Mouse (Mus musculus) intestine, embryonic 14.5 days (tissue): Measurements from ENCODE around the gene Fam71e1. TPM values are rescaled to one million over a fixed set of nuclear protein-coding genes. Genes with fewer than 3 reads are reported as not detected.

ENCODE experiments used
- ATAC-seq: fragments of 200-750 bp; cut with Nextera tagmentation; replicated peaks from 2 replicates; pipeline ENCODE4 v1.8.0; 2017; ENCODE audit warnings: low read depth, moderate number of reproducible peaks, moderate TSS enrichment, moderate library complexity; ENCODE audit not compliant: low FRiP score, low TSS enrichment
- DNase-seq: peaks from one replicate; pipeline ENCODE4 v3.0.0-alpha.2; 2018; ENCODE audit warnings: low spot score
- H3K27ac ChIP-seq: fragments of 300-500 bp; sonication (generic); 2 replicates; pipeline ENCODE4 v1.5.1; 2014; ENCODE audit warnings: low read depth, mild to moderate bottlenecking, control low read depth
- H3K27me3 ChIP-seq: fragments of 300-500 bp; sonication (generic); replicated peaks from 2 replicates; pipeline ENCODE4 v1.6.1; 2014; ENCODE audit warnings: low read length, control low read depth; ENCODE audit not compliant: control insufficient read depth, insufficient read depth
- H3K36me3 ChIP-seq: fragments of 300-500 bp; sonication (generic); 2 replicates; pipeline ENCODE4 v1.6.1; 2014; ENCODE audit warnings: low read length, control low read depth; ENCODE audit not compliant: control insufficient read depth, insufficient read depth
- H3K4me1 ChIP-seq: fragments of 300-500 bp; sonication (generic); replicated peaks from 2 replicates; pipeline ENCODE4 v1.6.1; 2014; ENCODE audit warnings: low read length, control low read depth, mixed read lengths; ENCODE audit not compliant: control insufficient read depth, insufficient read depth
- H3K4me2 ChIP-seq: fragments of 300-500 bp; sonication (generic); 2 replicates; pipeline ENCODE4 v1.6.1; 2014; ENCODE audit warnings: low read length
- H3K4me3 ChIP-seq: fragments of 300-500 bp; sonication (generic); 2 replicates; pipeline ENCODE4 v1.5.1; 2014; ENCODE audit warnings: low read depth, low read length, control low read depth, mixed read lengths
- H3K9ac ChIP-seq: fragments of 300-500 bp; sonication (generic); 2 replicates; pipeline ENCODE4 v1.6.1; 2014; ENCODE audit warnings: mild to moderate bottlenecking, low read length
- H3K9me3 ChIP-seq: fragments of 300-500 bp; sonication (generic); 2 replicates; pipeline ENCODE4 v1.6.1; 2016; ENCODE audit warnings: low read length, control low read depth; ENCODE audit not compliant: control insufficient read depth
- WGBS: fragments of 180-500 bp; shearing (Covaris S2); extraction: QIAGEN DNeasy Blood & Tissue Kit; methylation state at CpG from one replicate; pipeline ENCODE4 v1.1.7; 2014; 5-methylcytosine and 5-hydroxymethylcytosine counted together
- polyA plus RNA-seq: library from polyadenylated mRNA; unstranded; fragments of >200 nt; fragmentation: Nextera tagmentation; extraction: Ambion mirVana; gene quantifications from 2 replicates; pipeline ENCODE4 v1.2.1, GENCODE M21; 2014

Fam71e1 gene
- polyA plus RNA-seq, 1 experiment from 2014 or later = 11.5 TPM

DNA sequence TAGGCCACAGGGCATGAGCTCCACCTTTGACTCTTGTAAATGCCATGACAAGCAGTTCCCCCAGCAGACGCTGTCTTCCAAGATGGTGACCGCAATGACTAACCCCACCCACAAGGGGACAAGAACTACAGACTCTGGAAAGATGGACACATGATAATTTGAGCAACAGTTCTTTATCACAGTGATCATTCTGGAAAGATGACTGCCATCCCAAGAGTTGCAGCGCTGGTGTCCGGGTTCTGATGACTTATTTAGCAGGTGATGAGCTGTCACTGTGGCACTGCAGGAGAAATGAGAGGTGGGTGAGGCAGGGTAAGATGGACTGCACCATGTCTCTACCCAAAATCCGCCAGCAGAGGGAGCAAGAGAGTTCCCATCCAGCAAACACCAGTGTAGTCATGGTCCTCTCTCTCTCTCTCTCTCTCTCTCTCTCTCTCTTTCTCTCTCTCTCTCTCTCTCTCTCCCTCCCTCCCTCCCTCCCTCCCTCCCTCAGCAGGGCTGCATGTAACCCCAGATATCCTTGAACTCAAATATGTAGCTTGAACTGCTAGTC is 5.3 kb downstream of the Fam71e1 start:
- H3K36me3 ChIP-seq = no peaks in the 10 kb centered on the region
- no peak for ATAC-seq
- WGBS = 34% methylated on average over 5 of the region's 5 CpGs
- H3K4me3 ChIP-seq = no peak overlapping the region
- H3K9ac ChIP-seq = no peak overlapping the region
- H3K4me2 ChIP-seq = no peak overlapping the region
- no peaks in the 10 kb centered on the region; the same call in 1 of the 2 replicates for H3K27me3 ChIP-seq
- H3K9me3 ChIP-seq = 0 out of 2 replicates have a peak, but pooled peaks cover 3% of the 10 kb centered on the region
- DNase-seq = peak; percentile 87
- H3K27ac ChIP-seq = no peak overlapping the region
- H3K4me1 ChIP-seq = no peaks in the 10 kb centered on the region; the same call in 1 of the 2 replicates

DNA sequence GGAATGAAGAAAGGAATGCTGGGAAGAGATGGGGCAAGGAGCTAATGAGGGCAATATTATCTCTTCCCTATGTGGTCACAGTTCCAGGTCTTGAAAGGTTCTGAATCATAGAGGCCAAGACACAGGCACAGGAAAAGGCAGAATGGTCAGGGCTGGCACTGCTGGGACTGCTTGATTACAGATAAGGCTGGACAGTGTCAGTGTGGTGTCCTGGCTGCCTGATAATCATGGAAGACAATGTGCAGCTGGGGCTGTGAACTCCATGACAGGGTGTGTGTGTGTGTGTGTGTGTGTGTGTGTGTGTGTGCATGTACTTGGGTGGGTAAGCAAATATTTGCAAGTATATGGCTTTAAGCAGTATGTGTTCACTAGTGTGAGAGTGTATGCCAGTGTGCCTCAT is 11.1 kb downstream of the Fam71e1 start:
- ATAC-seq = no peak
- H3K4me2 ChIP-seq = no peak overlapping the region
- no peak overlapping the region for H3K27ac ChIP-seq
- H3K27me3 ChIP-seq = 0 out of 2 replicates have a peak, but pooled peaks cover 6% of the 10 kb centered on the region
- DNase-seq = no peak
- H3K4me1 ChIP-seq = no peaks in the 10 kb centered on the region
- no peak overlapping the region for H3K4me3 ChIP-seq
- no peaks in the 10 kb centered on the region for H3K36me3 ChIP-seq
- no peak overlapping the region for H3K9ac ChIP-seq
- 0 out of 2 replicates have a peak, but pooled peaks cover 3% of the 10 kb centered on the region for H3K9me3 ChIP-seq

DNA sequence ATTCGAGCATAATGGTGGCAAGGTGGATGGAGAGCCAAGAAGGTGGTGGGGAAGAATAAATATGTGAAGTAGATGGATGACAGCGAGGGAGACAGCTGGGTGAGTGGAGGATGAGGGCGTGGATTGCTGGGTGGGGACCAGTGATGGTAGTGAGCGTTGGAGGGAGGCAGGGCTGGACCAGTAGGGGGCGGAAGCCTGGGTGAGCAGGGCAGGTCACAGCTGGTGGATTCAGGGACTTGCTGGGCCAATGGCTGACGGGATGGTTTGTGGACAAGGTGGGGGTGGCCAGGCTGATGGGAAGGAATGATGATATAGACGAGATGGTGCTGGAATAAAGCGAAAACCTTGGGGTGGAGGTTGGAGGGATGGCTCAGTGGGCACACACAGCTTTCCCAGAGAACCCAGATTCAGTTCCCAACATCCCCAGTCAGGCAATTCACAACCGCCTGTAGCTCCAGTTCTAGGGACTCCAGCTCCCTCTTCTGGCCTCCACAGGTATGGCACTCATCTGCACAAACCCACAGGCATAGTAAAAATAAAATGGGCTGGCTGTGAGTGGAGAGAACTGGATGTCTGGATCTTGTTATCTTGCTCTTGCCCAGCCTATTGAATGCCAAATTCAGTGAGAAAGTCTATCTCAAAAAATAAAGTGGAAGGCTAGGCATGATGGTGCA is 23.0 kb downstream of the Fam71e1 start:
- 68% methylated on average over 9 of the region's 9 CpGs for WGBS
- ATAC-seq = no peak

DNA sequence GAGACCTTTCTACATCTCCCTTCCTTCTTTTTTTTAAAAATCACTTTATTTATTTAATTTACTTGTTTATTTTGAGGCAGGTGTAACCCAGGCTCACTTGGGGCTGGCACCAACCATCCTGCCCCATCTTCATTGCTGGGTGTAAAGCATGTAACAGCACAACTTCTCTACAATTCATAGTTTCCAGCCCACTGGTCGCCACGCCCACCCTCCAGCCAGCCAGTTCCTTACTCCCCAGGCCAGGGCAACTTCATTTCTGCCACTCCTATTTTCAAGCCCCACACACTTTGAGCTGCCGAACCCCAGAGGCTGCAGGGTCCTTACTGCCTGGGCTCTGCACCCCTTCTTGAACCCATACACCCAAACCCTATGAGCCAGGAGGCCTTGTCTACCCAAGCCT is 24.6 kb downstream of the Fam71e1 start:
- H3K4me3 ChIP-seq = no peak overlapping the region
- ATAC-seq = no peak

More for the DNA sequence above, 23.0 kb downstream of the Fam71e1 start:
- Histone ChIP-seq H3K36me3 (no peaks in the 10 kb centered on the region), H3K27ac (no peak overlapping the region), H3K4me3 (no peak overlapping the region), H3K4me2 (no peak overlapping the region), H3K4me1 (no peaks in the 10 kb centered on the region), H3K9me3 (no peaks in the 10 kb centered on the region), H3K27me3 (peaks cover 43% of the 10 kb centered on the region), H3K9ac (no peak overlapping the region)
- DNase-seq = no peak

DNA sequence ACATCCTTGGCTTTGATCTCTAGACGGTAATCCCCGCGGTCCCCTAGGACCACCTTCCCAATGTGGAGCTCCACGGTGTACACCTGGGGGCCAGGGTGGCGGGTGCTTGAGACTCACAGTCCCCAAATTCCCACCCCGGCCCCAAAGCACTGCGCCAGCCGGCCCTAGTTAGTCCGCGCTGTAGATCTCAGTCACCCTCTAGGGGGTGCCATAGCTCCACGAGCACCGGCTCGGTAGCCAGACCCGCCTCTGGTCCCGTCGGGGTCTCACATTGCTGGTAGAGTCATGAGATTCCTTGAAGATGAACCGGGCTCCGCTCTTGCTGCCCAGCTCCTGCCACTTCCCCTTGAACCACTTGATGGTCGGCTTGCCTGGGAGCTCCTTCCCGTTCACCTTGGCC is 25.3 kb downstream of the Fam71e1 start:
- Histone ChIP-seq H3K27ac (no peak overlapping the region), H3K9ac (no peak overlapping the region), H3K4me2 (peak overlapping the region; percentile 18; the same call in 1 of the 2 replicates), H3K4me1 (no peaks in the 10 kb centered on the region), H3K27me3 (peaks cover 56% of the 10 kb centered on the region), H3K36me3 (no peaks in the 10 kb centered on the region), H3K9me3 (no peaks in the 10 kb centered on the region), H3K4me3 (no peak overlapping the region)
- WGBS = 2% methylated on average over 20 of the region's 20 CpGs
- DNase-seq (peak; percentile 73), ATAC-seq (peak; percentile 51)

More for the DNA sequence above, 24.6 kb downstream of the Fam71e1 start:
- no peak overlapping the region for H3K9ac ChIP-seq
- WGBS = 56% methylated on average over 3 of the region's 3 CpGs
- DNase-seq = no peak
- H3K36me3 ChIP-seq = no peaks in the 10 kb centered on the region
- H3K27ac ChIP-seq = no peak overlapping the region
- H3K4me2 ChIP-seq = no peak overlapping the region
- H3K4me1 ChIP-seq = no peaks in the 10 kb centered on the region
- H3K27me3 ChIP-seq = peaks cover 56% of the 10 kb centered on the region
- H3K9me3 ChIP-seq = no peaks in the 10 kb centered on the region

DNA sequence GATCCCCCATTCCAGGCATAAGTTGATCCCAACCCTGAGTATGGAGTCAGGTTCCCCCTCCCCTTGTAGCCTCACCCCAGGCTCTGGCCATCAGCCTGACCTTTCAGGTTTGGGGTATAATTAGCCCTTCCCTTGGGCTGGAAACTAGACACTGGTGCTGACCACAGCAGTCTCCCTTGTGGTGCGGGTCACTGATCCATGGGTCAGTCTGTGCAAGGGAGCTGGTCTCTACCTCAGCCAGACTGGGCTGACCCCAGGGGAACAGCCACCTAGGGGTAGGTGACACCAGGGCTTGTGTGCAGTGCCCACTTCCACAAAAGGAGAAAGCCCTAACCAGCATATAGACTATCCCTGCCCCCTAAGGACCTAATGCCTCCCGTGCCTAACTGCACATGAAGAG is 26.7 kb downstream of the Fam71e1 start:
- Histone ChIP-seq H3K36me3 (no peaks in the 10 kb centered on the region), H3K27ac (no peak overlapping the region), H3K9ac (no peak overlapping the region), H3K4me3 (no peak overlapping the region), H3K27me3 (peaks cover 57% of the 10 kb centered on the region), H3K4me2 (no peak overlapping the region), H3K9me3 (no peaks in the 10 kb centered on the region), H3K4me1 (0 out of 2 replicates have a peak, but pooled peaks cover 1% of the 10 kb centered on the region)
- WGBS = 68% methylated on average over 2 of the region's 2 CpGs
- ATAC-seq = no peak
- no peak for DNase-seq

DNA sequence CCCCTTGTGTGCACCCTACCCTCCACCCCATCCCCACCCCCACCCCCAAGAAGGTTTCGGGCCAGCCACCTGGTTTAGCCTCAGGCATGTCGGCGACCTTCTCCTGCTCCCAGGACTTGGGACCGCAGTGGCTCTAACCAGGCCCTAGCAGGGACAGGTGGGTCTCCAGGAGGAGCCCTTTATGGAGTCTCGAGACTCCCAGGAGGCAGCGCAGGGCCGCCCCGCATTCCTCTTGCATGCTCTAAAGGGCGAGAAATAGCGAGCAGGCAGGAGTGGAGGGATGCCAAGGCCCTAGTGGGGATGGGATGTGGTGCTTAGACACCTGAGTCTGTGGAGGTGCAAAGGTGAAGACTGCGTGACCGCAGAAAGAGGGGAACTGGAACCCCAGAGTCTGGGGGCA is 28.1 kb downstream of the Fam71e1 start, which contains the start of gene Mybpc2:
TSS of gene Mybpc2 (minus strand) at position 155 of the 400 bp plus-strand sequence.
- Histone ChIP-seq H3K4me3 (no peak within 1 kb of the TSS), H3K36me3 (no peaks in the 10 kb centered on the region), H3K4me1 (0 out of 2 replicates have a peak, but pooled peaks cover 3% of the 10 kb centered on the region), H3K9ac (no peak within 1 kb of the TSS), H3K9me3 (no peaks in the 10 kb centered on the region), H3K27me3 (peaks cover 57% of the 10 kb centered on the region), H3K27ac (no peak within 1 kb of the TSS), H3K4me2 (peak within 1 kb of the TSS; percentile 25; the same call in 1 of the 2 replicates)
- WGBS = 28% methylated on average over 12 of the region's 12 CpGs
- DNase-seq = no peak
- ATAC-seq = no peak

DNA sequence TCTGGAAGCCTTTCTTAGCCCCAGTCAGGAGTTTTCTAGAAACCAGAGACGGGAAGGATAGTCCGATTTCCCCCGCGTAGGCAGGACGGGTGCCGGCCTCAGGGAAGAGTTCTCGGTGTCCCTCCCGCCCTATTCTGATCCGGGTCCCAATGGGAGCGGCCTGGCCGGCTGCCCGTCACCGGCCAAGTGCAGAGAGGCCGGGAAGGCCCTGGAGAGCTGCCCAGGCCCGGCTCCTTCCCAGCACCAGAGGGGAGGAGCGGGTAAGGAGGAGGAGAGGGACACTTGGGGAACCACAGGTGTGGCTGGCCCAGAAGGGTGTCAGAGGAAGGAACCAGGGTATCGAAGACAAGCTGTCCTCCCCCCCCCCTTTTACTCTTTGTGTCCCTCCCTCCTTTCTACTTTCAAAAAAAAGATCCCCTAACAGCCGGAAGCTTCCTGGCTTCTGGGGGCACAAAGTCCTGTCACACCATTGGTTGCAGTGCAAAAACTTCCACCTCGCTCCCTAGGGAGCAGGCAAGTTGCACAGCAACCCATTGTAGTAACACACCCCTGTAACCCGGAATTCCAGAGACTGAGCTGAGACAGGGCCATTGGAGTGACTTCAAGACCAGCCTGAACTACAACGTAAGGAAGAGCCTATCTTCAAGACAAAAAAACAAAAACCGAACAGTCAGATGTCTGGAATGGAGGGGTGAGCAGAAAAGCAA is 28.9 kb downstream of the Fam71e1 start:
- H3K9ac ChIP-seq = no peak overlapping the region
- peaks cover 57% of the 10 kb centered on the region for H3K27me3 ChIP-seq
- ATAC-seq = no peak
- no peak overlapping the region for H3K27ac ChIP-seq
- peak overlapping the region; percentile 25; the same call in 1 of the 2 replicates for H3K4me2 ChIP-seq
- WGBS = 18% methylated on average over 22 of the region's 22 CpGs
- H3K4me1 ChIP-seq = 0 out of 2 replicates have a peak, but pooled peaks cover 3% of the 10 kb centered on the region
- DNase-seq = no peak
- H3K36me3 ChIP-seq = no peaks in the 10 kb centered on the region
- H3K4me3 ChIP-seq = no peak overlapping the region
- no peaks in the 10 kb centered on the region for H3K9me3 ChIP-seq
